Mouse (Mus musculus) spleen, postnatal 14 days (tissue): ENCODE results near the gene Gm49394.
A peak's percentile ranks its signal among the peaks of the same experiment; 100 is the strongest.

Experiments used
- DNase-seq, 2 experiments: peaks; one replicate each; pipeline ENCODE4 v3.0.0; 2021 to 2022; ENCODE audit warnings: low spot score in 2 of 2

Gm49394 gene

GRCm38 (mm10) chr7:142659181-142659681 lies 10.5 kb downstream of the Gm49394 start:
- DNase-seq, result no peak

GRCm38 (mm10) chr7:142658681-142659180 lies 11.0 kb downstream of the Gm49394 start:
- DNase-seq, result no peak

GRCm38 (mm10) chr7:142657821-142658614 lies 11.7 kb downstream of the Gm49394 start:
- DNase-seq, result no peak

GRCm38 (mm10) chr7:142657341-142657791 lies 12.4 kb downstream of the Gm49394 start:
- DNase-seq, result no peak

GRCm38 (mm10) chr7:142656055-142656454 lies 13.7 kb downstream of the Gm49394 start:
- no peak for DNase-seq

- no peak for DNase-seq
Measured at GRCm38 (mm10) chr7:142655633-142656032, 14.1 kb downstream of the Gm49394 start.

GRCm38 (mm10) chr7:142653726-142654125 lies 16.0 kb downstream of the Gm49394 start:
- no peak for DNase-seq

GRCm38 (mm10) chr7:142646676-142647075 lies 23.1 kb downstream of the Gm49394 start:
- no peak for DNase-seq

- no peak for DNase-seq
Measured at GRCm38 (mm10) chr7:142645045-142645444, 24.7 kb downstream of the Gm49394 start.

GRCm38 (mm10) chr7:142636178-142636577 lies 33.6 kb downstream of the Gm49394 start:
- DNase-seq, result no peak

GRCm38 (mm10) chr7:142630691-142631090 lies 39.1 kb downstream of the Gm49394 start:
- DNase-seq, result no peak

- DNase-seq, result no peak
Measured at GRCm38 (mm10) chr7:142629806-142630205, 39.9 kb downstream of the Gm49394 start.

GRCm38 (mm10) chr7:142622180-142622579 lies 47.6 kb downstream of the Gm49394 start:
- no peak for DNase-seq

- DNase-seq, result no peak
Measured at GRCm38 (mm10) chr7:142613077-142613476, 56.7 kb downstream of the Gm49394 start.

GRCm38 (mm10) chr7:142610627-142611406 lies 58.9 kb downstream of the Gm49394 start:
- peak; percentile 17 to 27 for DNase-seq

GRCm38 (mm10) chr7:142600921-142601320 lies 68.8 kb downstream of the Gm49394 start:
- no peak for DNase-seq
